Mouse (Mus musculus) neural tube, embryonic 14.5 days (tissue): ENCODE results near the gene Sprr1b. TPM values are rescaled to one million over a fixed set of nuclear protein-coding genes. Genes with fewer than 3 reads are reported as not detected.

Source experiments
- ATAC-seq: fragments of 200-750 bp; cut with Nextera tagmentation; 2 replicates; pipeline ENCODE4 v1.8.0; 2017; ENCODE audit warnings: low read depth, mild to moderate bottlenecking, moderate TSS enrichment, moderate library complexity
- H3K27ac ChIP-seq: fragments of 300-500 bp; sonication (generic); 2 replicates; pipeline ENCODE4 v1.5.1; 2014; ENCODE audit warnings: low read depth, mild to moderate bottlenecking, control low read depth, low read length, moderate library complexity, mixed read lengths
- H3K27me3 ChIP-seq: fragments of 300-500 bp; sonication (generic); 2 replicates; pipeline ENCODE4 v1.6.1; 2014; ENCODE audit warnings: low read length; ENCODE audit not compliant: control insufficient read depth, insufficient read depth
- H3K36me3 ChIP-seq: fragments of 300-500 bp; sonication (generic); 2 replicates; pipeline ENCODE4 v1.6.1; 2014; ENCODE audit warnings: low read length, mixed read lengths; ENCODE audit not compliant: control insufficient read depth, insufficient read depth
- H3K4me1 ChIP-seq: fragments of 300-500 bp; sonication (generic); 2 replicates; pipeline ENCODE4 v1.6.1; 2014; ENCODE audit warnings: low read length; ENCODE audit not compliant: control insufficient read depth, insufficient read depth
- H3K4me2 ChIP-seq: fragments of 300-500 bp; sonication (generic); 2 replicates; pipeline ENCODE4 v1.6.1; 2014; ENCODE audit warnings: mild to moderate bottlenecking, low read depth, low read length, control low read depth
- H3K4me3 ChIP-seq: fragments of 300-500 bp; sonication (generic); 2 replicates; pipeline ENCODE4 v1.5.1; 2014; ENCODE audit warnings: low read depth, low read length, control low read depth, mixed read lengths
- H3K9ac ChIP-seq: fragments of 300-500 bp; sonication (generic); replicated peaks from 2 replicates; pipeline ENCODE4 v1.6.1; 2014; ENCODE audit warnings: low read depth, mild to moderate bottlenecking, control low read depth, low read length, mixed read lengths
- H3K9me3 ChIP-seq: fragments of 300-500 bp; sonication (generic); 2 replicates; pipeline ENCODE4 v1.6.1; 2016; ENCODE audit warnings: low read length; ENCODE audit not compliant: control insufficient read depth
- WGBS: fragments of 180-500 bp; shearing (Covaris S2); extraction: QIAGEN DNeasy Blood & Tissue Kit; methylation state at CpG from one replicate; pipeline ENCODE4 v1.1.7; 2014; 5-methylcytosine and 5-hydroxymethylcytosine counted together
- polyA plus RNA-seq: library from polyadenylated mRNA; unstranded; fragments of >200 nt; fragmentation: Nextera tagmentation; extraction: Ambion mirVana; gene quantifications from 2 replicates; pipeline ENCODE4 v1.2.1, GENCODE M21; 2014

Gene Sprr1b
- polyA plus RNA-seq, 1 experiment from 2014 or later, result not detected

- WGBS, result 91% methylated on average over 2 of the region's 2 CpGs
- Histone ChIP-seq H3K9ac (no peak within 1 kb of the TSS), H3K4me3 (no peak within 1 kb of the TSS)
Observed at GRCm38 (mm10) chr3:92432282-92432681, 6.3 kb downstream of the Sprr1b start, which contains the start of gene Sprr2k. Gene Sprr2k (plus strand): TSS chr3:92432582.

GRCm38 (mm10) chr3:92429323-92429722 lies 9.3 kb downstream of the Sprr1b start, which contains the start of gene Gm9774:
Gene Gm9774 (minus strand): TSS chr3:92429423.
- ATAC-seq, result no peak
- Histone ChIP-seq H3K9me3 (no peaks in the 10 kb centered on the region), H3K4me1 (no peaks in the 10 kb centered on the region), H3K4me2 (no peak within 1 kb of the TSS), H3K27ac (no peak within 1 kb of the TSS), H3K9ac (no peak within 1 kb of the TSS), H3K4me3 (no peak within 1 kb of the TSS), H3K27me3 (no peaks in the 10 kb centered on the region), H3K36me3 (no peaks in the 10 kb centered on the region)
- WGBS, result 94% methylated on average over 6 of the region's 6 CpGs

More at GRCm38 (mm10) chr3:92432282-92432681, 6.3 kb downstream of the Sprr1b start, which contains the start of gene Sprr2k:
- H3K4me1 ChIP-seq, result no peaks in the 10 kb centered on the region
- H3K9me3 ChIP-seq, result no peaks in the 10 kb centered on the region
- ATAC-seq, result no peak
- no peaks in the 10 kb centered on the region for H3K27me3 ChIP-seq
- no peak within 1 kb of the TSS for H3K4me2 ChIP-seq
- no peak within 1 kb of the TSS for H3K27ac ChIP-seq
- H3K36me3 ChIP-seq, result no peaks in the 10 kb centered on the region

DNA sequence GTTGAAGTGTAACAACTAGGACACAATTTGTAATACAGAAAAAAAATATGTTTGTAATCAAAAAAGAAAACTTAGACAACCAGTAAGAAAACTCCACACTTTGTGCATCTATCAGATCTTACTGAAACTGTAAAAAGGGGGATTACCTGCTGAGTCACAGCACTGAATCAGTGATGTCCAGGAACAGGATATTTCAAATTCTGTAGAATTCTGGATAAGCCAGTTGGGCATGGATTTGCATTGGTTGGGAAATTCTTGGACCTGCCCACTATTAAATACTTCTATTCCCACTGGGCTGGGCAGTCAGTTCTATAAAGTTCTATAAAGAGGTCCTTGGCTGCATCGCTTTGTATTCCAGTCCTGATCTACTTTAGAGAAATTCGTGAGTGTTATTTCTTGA lies 20.8 kb downstream of the Sprr1b start, which contains the start of gene Sprr2j-ps:
Gene Sprr2j-ps (plus strand): TSS at position 301 of the 400 bp plus-strand sequence.
- Histone ChIP-seq H3K27ac (no peak within 1 kb of the TSS), H3K9me3 (no peaks in the 10 kb centered on the region), H3K36me3 (no peaks in the 10 kb centered on the region), H3K4me2 (no peak within 1 kb of the TSS), H3K27me3 (no peaks in the 10 kb centered on the region), H3K9ac (no peak within 1 kb of the TSS), H3K4me1 (no peaks in the 10 kb centered on the region), H3K4me3 (no peak within 1 kb of the TSS)
- WGBS, result 96% methylated on average over 2 of the region's 2 CpGs
- ATAC-seq, result no peak

- Histone ChIP-seq H3K4me1 (no peaks in the 10 kb centered on the region), H3K4me3 (no peak within 1 kb of the TSS), H3K9me3 (no peaks in the 10 kb centered on the region), H3K27ac (no peak within 1 kb of the TSS), H3K27me3 (no peaks in the 10 kb centered on the region), H3K4me2 (no peak within 1 kb of the TSS), H3K36me3 (no peaks in the 10 kb centered on the region), H3K9ac (no peak within 1 kb of the TSS)
- no peak for ATAC-seq
- WGBS, result 98% methylated on average over 2 of the region's 2 CpGs
Observed at GRCm38 (mm10) chr3:92407691-92408090, 30.9 kb downstream of the Sprr1b start, which contains the start of gene Sprr2i. Gene Sprr2i (plus strand): TSS chr3:92407991.

DNA sequence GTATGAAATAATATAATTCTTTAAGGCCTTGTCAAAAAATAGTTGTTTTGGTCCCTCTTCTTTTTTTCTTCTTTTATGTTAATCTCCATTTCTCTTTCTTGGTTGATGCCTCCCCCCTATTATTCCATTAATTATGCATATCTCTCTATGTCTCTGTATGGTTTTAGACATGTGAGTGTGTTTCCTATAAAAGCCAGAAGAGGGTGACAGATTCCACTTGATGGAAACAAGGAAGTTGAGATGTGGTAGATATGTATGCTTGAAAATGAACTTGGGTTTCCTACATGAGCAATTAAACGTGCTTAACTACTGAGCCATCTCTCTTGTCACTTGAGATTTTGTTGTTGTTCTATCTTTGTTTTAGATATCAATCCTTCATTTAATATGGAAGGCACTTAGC lies 44.3 kb downstream of the Sprr1b start:
- no peak overlapping the region for H3K4me2 ChIP-seq
- H3K4me3 ChIP-seq, result no peak overlapping the region
- no peaks in the 10 kb centered on the region for H3K4me1 ChIP-seq
- ATAC-seq, result no peak
- 59% methylated on average over 1 of the region's 1 CpGs for WGBS
- H3K9ac ChIP-seq, result no peak overlapping the region
- no peaks in the 10 kb centered on the region for H3K27me3 ChIP-seq
- H3K27ac ChIP-seq, result no peak overlapping the region
- H3K36me3 ChIP-seq, result no peaks in the 10 kb centered on the region
- no peaks in the 10 kb centered on the region for H3K9me3 ChIP-seq

Other genes starting within 250 kb of the Sprr1b start
- gene Sprr2a1, start 223.0 kb downstream of the Sprr1b start, polyA plus RNA-seq, result not detected in 2 replicates
- gene Sprr2a2, start 222.9 kb downstream of the Sprr1b start, polyA plus RNA-seq, result not detected in 2 replicates
- gene Sprr2a3, start 153.4 kb downstream of the Sprr1b start, polyA plus RNA-seq, result not detected in 2 replicates
- not detected in 2 replicates for gene Sprr2b, start 122.2 kb downstream of the Sprr1b start, polyA plus RNA-seq
- not detected in 2 replicates for gene Sprr2d, start 99.6 kb downstream of the Sprr1b start, polyA plus RNA-seq
- not detected in 2 replicates for gene Sprr2e, start 86.6 kb downstream of the Sprr1b start, polyA plus RNA-seq
- gene Sprr2f, start 73.6 kb downstream of the Sprr1b start, polyA plus RNA-seq, result not detected in 2 replicates
- not detected in 2 replicates for gene Sprr2h, start 53.1 kb downstream of the Sprr1b start, polyA plus RNA-seq
- not detected in 2 replicates for gene Sprr2i, start 30.8 kb downstream of the Sprr1b start, polyA plus RNA-seq
- gene Sprr2j-ps, start 20.7 kb downstream of the Sprr1b start, polyA plus RNA-seq, result not detected in 2 replicates
- 5.1 and 7.9 TPM in 2 replicates for gene Gm9774, start 9.4 kb downstream of the Sprr1b start, polyA plus RNA-seq
- gene Sprr2k, start 6.2 kb downstream of the Sprr1b start, polyA plus RNA-seq, result not detected in 2 replicates
- gene Sprr3, start 19.9 kb upstream of the Sprr1b start, polyA plus RNA-seq, result not detected in 2 replicates
- not detected in 2 replicates for gene Sprr1a, start 47.1 kb upstream of the Sprr1b start, polyA plus RNA-seq
- not detected in 2 replicates for gene Sprr4, start 61.7 kb upstream of the Sprr1b start, polyA plus RNA-seq
- not detected in 2 replicates for gene 2310046K23Rik, start 95.7 kb upstream of the Sprr1b start, polyA plus RNA-seq
- gene Ivl, start 134.9 kb upstream of the Sprr1b start, polyA plus RNA-seq, result not detected in 2 replicates
- not detected in 2 replicates for gene Smcp, start 150.2 kb upstream of the Sprr1b start, polyA plus RNA-seq
- gene 2210017I01Rik, start 168.7 kb upstream of the Sprr1b start, polyA plus RNA-seq, result not detected in 2 replicates
- not detected in 2 replicates for gene Lce6a, start 182.9 kb upstream of the Sprr1b start, polyA plus RNA-seq
- gene Lce1a1, start 209.5 kb upstream of the Sprr1b start, polyA plus RNA-seq, result not detected in 2 replicates
- not detected in 2 replicates for gene Lce1b, start 218.1 kb upstream of the Sprr1b start, polyA plus RNA-seq
- not detected in 2 replicates for gene Lce1a2, start 231.5 kb upstream of the Sprr1b start, polyA plus RNA-seq
- gene Lce1c, start 240.5 kb upstream of the Sprr1b start, polyA plus RNA-seq, result not detected in 2 replicates
- gene Lce1d, start 248.4 kb upstream of the Sprr1b start, polyA plus RNA-seq, result not detected in 2 replicates